ENCODE assay signal across 9 mouse cellular contexts in the genomic region with DNA sequence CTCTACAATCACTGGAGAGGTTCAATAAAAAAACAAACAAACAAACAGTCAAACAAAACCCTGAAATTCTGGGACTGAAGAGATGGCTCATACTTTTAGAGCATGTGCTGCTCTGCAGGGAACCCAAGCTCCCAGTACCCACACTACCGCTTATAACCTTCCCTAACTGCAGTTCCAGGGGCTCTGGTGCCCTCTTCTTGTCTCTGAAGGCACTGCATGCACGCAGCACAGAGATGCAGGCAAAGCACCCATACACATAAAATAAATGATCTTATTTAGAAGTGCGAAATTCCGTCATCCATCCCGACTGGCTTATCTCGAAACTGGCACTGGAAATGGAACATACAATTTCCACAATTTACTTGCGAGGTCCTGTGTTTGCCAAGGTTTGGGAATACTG.
DNase-seq lines count a peak whose midpoint lies in the region; ATAC-seq and TF ChIP-seq lines count a peak whose summit lies in the region.
"Had no signal": no experiment of that assay in that cellular context is flagged by ENCODE, and none has a peak within 500 bp of the region (broad histone marks: within the 10 kb centered on the region; RNA-seq: fewer than 3 reads in every experiment).

No protein-coding gene starts in this region.

- H3K4me2 ChIP-seq in intestine, postnatal 0 days (replicated peaks; ENCODE audit: low read depth): no peak overlapping the region
- H3K4me2 ChIP-seq in intestine, embryonic 16.5 days (ENCODE audit: low read depth, low read length): no peak overlapping the region

- H3K79me3 ChIP-seq in C2C12 (ENCODE audit: low read depth): no peaks in the 10 kb centered on the region

- H3K27ac ChIP-seq in intestine, postnatal 0 days (ENCODE audit: low read depth, low read length): no peak overlapping the region
- H3K27ac ChIP-seq in intestine, embryonic 16.5 days (ENCODE audit: low read length): no peak overlapping the region
- H3K27ac ChIP-seq in bone marrow, adult 2 months (ENCODE audit: control insufficient read depth, insufficient read depth, low read depth, low read length, poor library complexity): no peak overlapping the region

- no peaks in the 10 kb centered on the region for H3K27me3 ChIP-seq in intestine, postnatal 0 days (replicated peaks; ENCODE audit: control insufficient read depth, insufficient read depth, low read length)
- no peaks in the 10 kb centered on the region for H3K27me3 ChIP-seq in intestine, embryonic 16.5 days (replicated peaks; ENCODE audit: control insufficient read depth, insufficient read depth, low read length)
- no peaks in the 10 kb centered on the region for H3K27me3 ChIP-seq in C2C12 (ENCODE audit: control insufficient read depth, insufficient read depth, insufficient read length)

- WGBS in intestine, postnatal 0 days: 65% methylated on average over 7 of the region's 7 CpGs
- WGBS in intestine, embryonic 16.5 days: 65% methylated on average over 7 of the region's 7 CpGs
- 80% methylated on average over 7 of the region's 7 CpGs for WGBS in bone marrow, adult 2 months

- ATAC-seq in intestine, postnatal 0 days: no peak
- ATAC-seq in intestine, embryonic 16.5 days: no peak

- no peaks in the 10 kb centered on the region for H3K4me1 ChIP-seq in intestine, postnatal 0 days (replicated peaks; ENCODE audit: control insufficient read depth, insufficient read depth, low read length)
- no peaks in the 10 kb centered on the region for H3K4me1 ChIP-seq in intestine, embryonic 16.5 days (ENCODE audit: control insufficient read depth, insufficient read depth, low read length)
- no peaks in the 10 kb centered on the region for H3K4me1 ChIP-seq in bone marrow, adult 2 months (ENCODE audit: control insufficient read depth, insufficient read depth, low read length)

- no peak overlapping the region for H3K9ac ChIP-seq in intestine, postnatal 0 days (ENCODE audit: low read depth, low read length)
- H3K9ac ChIP-seq in intestine, embryonic 16.5 days (ENCODE audit: low read depth, low read length): no peak overlapping the region

- no peak for TF ChIP-seq POLR2A in bone marrow, adult 2 months (IDR thresholded peaks at IDR 0.05; ENCODE audit: borderline replicate concordance, control insufficient read depth, low read depth, low read length)

- no peak overlapping the region for H3K4me3 ChIP-seq in intestine, postnatal 0 days (ENCODE audit: low read depth, low read length)
- no peak overlapping the region for H3K4me3 ChIP-seq in intestine, embryonic 16.5 days (ENCODE audit: low read length)
- H3K4me3 ChIP-seq in C2C12 (ENCODE audit: insufficient read depth, poor library complexity, severe bottlenecking): no peak overlapping the region
- no peak overlapping the region for H3K4me3 ChIP-seq in bone marrow, adult 2 months (replicated peaks; ENCODE audit: control insufficient read depth, low read depth, low read length)

- no peaks in the 10 kb centered on the region for H3K36me3 ChIP-seq in intestine, postnatal 0 days (ENCODE audit: control insufficient read depth, insufficient read depth)
- no peaks in the 10 kb centered on the region for H3K36me3 ChIP-seq in intestine, embryonic 16.5 days (ENCODE audit: control insufficient read depth, insufficient read depth, low read length)
- no peaks in the 10 kb centered on the region for H3K36me3 ChIP-seq in C2C12 (ENCODE audit: control insufficient read depth, insufficient read depth)

- H3ac ChIP-seq in C2C12 (ENCODE audit: control insufficient read depth, insufficient read length, low read depth): no peak overlapping the region

- peak; percentile 60 for TF ChIP-seq CTCF in intestine, postnatal 0 days (IDR thresholded peaks at IDR 0.05; ENCODE audit: low read depth)
- TF ChIP-seq CTCF in C2C12 (IDR thresholded peaks at IDR 0.05; ENCODE audit: control insufficient read depth, insufficient read depth, insufficient read length): peak; percentile 19
- TF ChIP-seq CTCF in bone marrow, adult 2 months (IDR thresholded peaks at IDR 0.05; ENCODE audit: control insufficient read depth, insufficient read depth, low read length): peak; percentile 48

- H3K9me3 ChIP-seq in intestine, postnatal 0 days (ENCODE audit: control insufficient read depth): no peaks in the 10 kb centered on the region
- no peaks in the 10 kb centered on the region for H3K9me3 ChIP-seq in intestine, embryonic 16.5 days (ENCODE audit: control insufficient read depth, low read length)

- peak; percentile 8 for DNase-seq in lung, postnatal 36 days
- DNase-seq in right cerebral cortex, postnatal 14 days: no peak
- DNase-seq in layer of hippocampus, adult 11-12 months (ENCODE audit: low spot score): no peak
- no peak for DNase-seq in spleen, postnatal 36 days (ENCODE audit: low spot score in 2 of 2)
- DNase-seq: right cerebral cortex, postnatal 25 days had no signal

- H3K79me2 ChIP-seq in C2C12 (ENCODE audit: control insufficient read depth, insufficient read depth): no peaks in the 10 kb centered on the region

TF ChIP-seq in C2C12, 6 proteins besides CTCF, POLR2A, EP300 and RAD21:
- TF ChIP-seq USF1 (IDR thresholded peaks at IDR 0.05; ENCODE audit: low read depth) (no peak), MAX (IDR thresholded peaks at IDR 0.05) (no peak), CEBPB (IDR thresholded peaks at IDR 0.05; ENCODE audit: low read depth) (no peak), MYOD1 (IDR thresholded peaks at IDR 0.05; ENCODE audit: control insufficient read depth, insufficient read length, low read depth) (no peak), MYOG (IDR thresholded peaks at IDR 0.05; ENCODE audit: control insufficient read depth, extremely low read depth, insufficient read length) (no peak), FOSL1 (IDR thresholded peaks at IDR 0.05; ENCODE audit: insufficient read depth, low read length, poor library complexity, severe bottlenecking) (no peak)
